Mouse (Mus musculus) liver, embryonic 14.5 days (tissue): ENCODE results near the gene Acsbg1.

Experiments used
- CTCF ChIP-seq: IDR thresholded peaks from 2 replicates; pipeline ENCODE4 v1.5.1; 2016; ENCODE audit warnings: antibody characterized with exemption, low read depth, control low read depth
- EP300 ChIP-seq: IDR thresholded peaks from 2 replicates; pipeline ENCODE4 v1.6.1; 2016; ENCODE audit warnings: antibody characterized with exemption, low read depth

- TF ChIP-seq CTCF (no peak), EP300 (no peak)
These were observed 14.2 kb downstream of the Acsbg1 start for GRCm38 (mm10) chr9:54647456-54647855.
